Mouse (Mus musculus) adrenal gland (tissue): ENCODE data around the gene Galntl6.

Source experiments
- intact Hi-C: fragments of 180-260 bp; cut with DNase I; formaldehyde crosslinking; loops from one replicate; pipeline ENCODE4 v1.15.1; 2025

Galntl6 gene

GRCm38 (mm10) chr8:58290080-58290479 lies 622.4 kb downstream of the Galntl6 start:
- intact Hi-C loops, result no loop called here

- intact Hi-C loops, result no loop called here
These were observed 647.0 kb downstream of the Galntl6 start for GRCm38 (mm10) chr8:58265485-58265884.

GRCm38 (mm10) chr8:58258577-58259315 lies 653.7 kb downstream of the Galntl6 start:
- intact Hi-C loops, result no loop called here

- intact Hi-C loops, result no loop called here
These were observed 658.8 kb downstream of the Galntl6 start for GRCm38 (mm10) chr8:58253620-58254019.

GRCm38 (mm10) chr8:58244830-58245229 lies 667.6 kb downstream of the Galntl6 start:
- intact Hi-C loops, result no loop called here

GRCm38 (mm10) chr8:58234220-58234619 lies 678.2 kb downstream of the Galntl6 start:
- intact Hi-C loops, result no loop called here

GRCm38 (mm10) chr8:58228725-58229124 lies 683.7 kb downstream of the Galntl6 start:
- intact Hi-C loops, result no loop called here

- intact Hi-C loops, result no loop called here
These were observed 694.6 kb downstream of the Galntl6 start for GRCm38 (mm10) chr8:58217885-58218284.

- intact Hi-C loops, result no loop called here
These were observed 722.7 kb downstream of the Galntl6 start for GRCm38 (mm10) chr8:58189694-58190093.

GRCm38 (mm10) chr8:58146961-58147360 lies 765.5 kb downstream of the Galntl6 start:
- intact Hi-C loops, result loop anchor here (10.0 kb wide), 1 partner anchor 202 kb away; no protein-coding TSS in a partner anchor

- intact Hi-C loops, result no loop called here
These were observed 825.7 kb downstream of the Galntl6 start for GRCm38 (mm10) chr8:58086733-58087132.

- intact Hi-C loops, result no loop called here
These were observed 827.5 kb downstream of the Galntl6 start for GRCm38 (mm10) chr8:58084931-58085330.

- intact Hi-C loops, result no loop called here
These were observed 830.7 kb downstream of the Galntl6 start for GRCm38 (mm10) chr8:58081715-58082114.

GRCm38 (mm10) chr8:58074611-58075010 lies 837.8 kb downstream of the Galntl6 start:
- intact Hi-C loops, result no loop called here

- intact Hi-C loops, result no loop called here
These were observed 838.7 kb downstream of the Galntl6 start for GRCm38 (mm10) chr8:58073733-58074132.

GRCm38 (mm10) chr8:58032271-58032670 lies 880.2 kb downstream of the Galntl6 start:
- intact Hi-C loops, result no loop called here

- intact Hi-C loops, result no loop called here
These were observed 886.9 kb downstream of the Galntl6 start for GRCm38 (mm10) chr8:58025558-58025957.

GRCm38 (mm10) chr8:58025094-58025493 lies 887.3 kb downstream of the Galntl6 start:
- intact Hi-C loops, result no loop called here

GRCm38 (mm10) chr8:58023426-58024176 lies 888.8 kb downstream of the Galntl6 start:
- intact Hi-C loops, result no loop called here

- intact Hi-C loops, result no loop called here
These were observed 922.8 kb downstream of the Galntl6 start for GRCm38 (mm10) chr8:57989428-57990171.

- intact Hi-C loops, result no loop called here
These were observed 935.1 kb downstream of the Galntl6 start for GRCm38 (mm10) chr8:57977372-57977771.

GRCm38 (mm10) chr8:57974093-57974492 lies 938.3 kb downstream of the Galntl6 start:
- intact Hi-C loops, result no loop called here
